Mouse (Mus musculus) MEL (cell line): ENCODE results near the gene Chl1. TPM values are rescaled to one million over a fixed set of nuclear protein-coding genes. Genes with fewer than 3 reads are reported as not detected.

ENCODE experiments used
- DNase-seq: peaks from one replicate; pipeline ENCODE4 v3.0.0; 2011; ENCODE audit warnings: low read depth, low spot score
- H3K27ac ChIP-seq: 2 replicates; pipeline ENCODE4 v1.5.1; 2012; ENCODE audit warnings: low read depth, mild to moderate bottlenecking, control low read depth, low read length, moderate library complexity; ENCODE audit not compliant: control insufficient read depth
- H3K27me3 ChIP-seq, 2 experiments: fragments of 150-350 bp in 1 of 2; sonication (generic) in 1 of 2; 2 replicates each; pipeline ENCODE4 v1.6.1; 2012; ENCODE audit warnings: low read length in 2 of 2, mild to moderate bottlenecking in 2 of 2, improper control_type of control experiment in 1 of 2, moderate library complexity in 1 of 2; ENCODE audit not compliant: insufficient read depth in 2 of 2, control insufficient read depth in 1 of 2
- H3K36me3 ChIP-seq, 2 experiments: 2 replicates each; pipeline ENCODE4 v1.6.1; 2012 to 2014; ENCODE audit warnings: low read length in 2 of 2, improper control_type of control experiment in 1 of 2, inconsistent platforms in 1 of 2, mild to moderate bottlenecking in 1 of 2; ENCODE audit not compliant: insufficient read depth in 2 of 2, control insufficient read depth in 1 of 2
- H3K4me1 ChIP-seq, 2 experiments: fragments of 150-350 bp in 1 of 2; sonication (generic) in 1 of 2; 2 replicates each; pipeline ENCODE4 v1.6.1; 2012; ENCODE audit warnings: low read length in 2 of 2, improper control_type of control experiment in 1 of 2, mild to moderate bottlenecking in 1 of 2; ENCODE audit not compliant: insufficient read depth in 2 of 2, control insufficient read depth in 1 of 2
- H3K4me3 ChIP-seq, 2 experiments: fragments of 150-350 bp in 1 of 2; sonication (generic) in 1 of 2; 2 replicates each; pipeline ENCODE4 v1.5.1; 2012; ENCODE audit warnings: low read depth in 2 of 2, low read length in 2 of 2, mild to moderate bottlenecking in 2 of 2, moderate library complexity in 2 of 2, control low read depth in 1 of 2, improper control_type of control experiment in 1 of 2; ENCODE audit not compliant: control insufficient read depth in 1 of 2, insufficient read depth in 1 of 2
- H3K79me2 ChIP-seq: 2 replicates; pipeline ENCODE4 v1.6.1; 2012; ENCODE audit warnings: mild to moderate bottlenecking, low read length, moderate library complexity; ENCODE audit not compliant: control insufficient read depth, poor library complexity, insufficient read depth
- H3K9ac ChIP-seq: 2 replicates; pipeline ENCODE4 v1.6.1; 2012; ENCODE audit warnings: low read depth, mild to moderate bottlenecking, control low read depth, low read length, moderate library complexity; ENCODE audit not compliant: control insufficient read depth, poor library complexity, severe bottlenecking
- H3K9me3 ChIP-seq: fragments of 150-350 bp; sonication (generic); replicated peaks from 2 replicates; pipeline ENCODE4 v1.6.1; 2012; ENCODE audit warnings: mild to moderate bottlenecking, low read length, improper control_type of control experiment, moderate library complexity; ENCODE audit not compliant: insufficient read depth
- BHLHE40 ChIP-seq: IDR thresholded peaks from 2 replicates; pipeline ENCODE4 v1.6.1; 2012; ENCODE audit warnings: low read depth, mild to moderate bottlenecking, inconsistent platforms, low read length, improper control_type of control experiment, borderline replicate concordance
- CHD2 ChIP-seq: IDR thresholded peaks from 2 replicates; pipeline ENCODE4 v1.6.1; 2011; ENCODE audit warnings: low read length, improper control_type of control experiment
- CTCF ChIP-seq, 3 experiments: IDR thresholded peaks in 2 of 3; conservative IDR thresholded peaks in 1 of 3; 2 replicates each; pipeline ENCODE4 v1.5.1; 2011 to 2012; ENCODE audit warnings: low read length in 3 of 3, low read depth in 2 of 3, mild to moderate bottlenecking in 2 of 3, improper control_type of control experiment in 1 of 3, inconsistent platforms in 1 of 3, mixed read lengths in 1 of 3, moderate library complexity in 1 of 3; ENCODE audit not compliant: control insufficient read depth in 1 of 3, insufficient read depth in 1 of 3, poor library complexity in 1 of 3, severe bottlenecking in 1 of 3
- E2F4 ChIP-seq: IDR thresholded peaks from 2 replicates; pipeline ENCODE4 v1.6.1; 2011; ENCODE audit warnings: low read depth, low read length, improper control_type of control experiment, borderline replicate concordance
- ELF1 ChIP-seq: IDR thresholded peaks from 2 replicates; pipeline ENCODE4 v1.6.1; 2014; ENCODE audit warnings: low read depth, mild to moderate bottlenecking, inconsistent platforms, low read length, improper control_type of control experiment, moderate library complexity
- ETS1 ChIP-seq: IDR thresholded peaks from 2 replicates; pipeline ENCODE4 v1.6.1; 2012; ENCODE audit warnings: low read depth, mild to moderate bottlenecking, inconsistent platforms, low read length, improper control_type of control experiment, moderate library complexity
- JUND ChIP-seq: IDR thresholded peaks from 2 replicates; pipeline ENCODE4 v1.6.1; 2011; ENCODE audit warnings: low read depth, mild to moderate bottlenecking, improper control_type of control experiment, low read length
- KAT2A ChIP-seq: conservative IDR thresholded peaks from 2 replicates; pipeline ENCODE4 v1.6.1; 2012; ENCODE audit warnings: low read depth, low read length, improper control_type of control experiment, inconsistent platforms
- MAFK ChIP-seq: IDR thresholded peaks from 2 replicates; pipeline ENCODE4 v1.6.1; 2011; ENCODE audit warnings: low read depth, mild to moderate bottlenecking, low read length, improper control_type of control experiment, borderline replicate concordance
- MAZ ChIP-seq: IDR thresholded peaks from 2 replicates; pipeline ENCODE4 v1.6.1; 2012; ENCODE audit warnings: low read depth, mild to moderate bottlenecking, inconsistent platforms, low read length, improper control_type of control experiment
- MYC ChIP-seq: IDR thresholded peaks from 2 replicates; pipeline ENCODE4 v1.6.1; 2011; ENCODE audit warnings: low read depth, mild to moderate bottlenecking, low read length, improper control_type of control experiment, moderate library complexity
- NELFE ChIP-seq: IDR thresholded peaks from 2 replicates; pipeline ENCODE4 v1.6.1; 2011; ENCODE audit warnings: low read depth, low read length, improper control_type of control experiment
- NRF1 ChIP-seq: IDR thresholded peaks from 2 replicates; pipeline ENCODE4 v1.6.1; 2014; ENCODE audit warnings: low read depth, mild to moderate bottlenecking, inconsistent platforms, low read length, improper control_type of control experiment, moderate library complexity; ENCODE audit not compliant: poor library complexity, insufficient read depth, severe bottlenecking
- POLR2AphosphoS2 ChIP-seq: IDR thresholded peaks from 2 replicates; pipeline ENCODE4 v1.6.1; 2011; ENCODE audit warnings: low read length, improper control_type of control experiment
- RCOR1 ChIP-seq: IDR thresholded peaks from 2 replicates; pipeline ENCODE4 v1.6.1; 2012; ENCODE audit warnings: low read depth, mild to moderate bottlenecking, inconsistent platforms, low read length, improper control_type of control experiment
- SMC3 ChIP-seq: IDR thresholded peaks from 2 replicates; pipeline ENCODE4 v1.6.1; 2011; ENCODE audit warnings: low read depth, low read length, improper control_type of control experiment
- TBP ChIP-seq: IDR thresholded peaks from 2 replicates; pipeline ENCODE4 v1.8.0; 2011; ENCODE audit warnings: low read depth, low read length, improper control_type of control experiment
- USF1 ChIP-seq: IDR thresholded peaks from 2 replicates; pipeline ENCODE4 v1.6.1; 2014; ENCODE audit warnings: low read depth, mild to moderate bottlenecking, inconsistent platforms, low read length, improper control_type of control experiment, moderate library complexity
- USF2 ChIP-seq, 2 experiments: IDR thresholded peaks; 2 replicates each; pipeline ENCODE4 v1.6.1; 2011 to 2012; ENCODE audit warnings: improper control_type of control experiment in 2 of 2, low read length in 2 of 2, borderline replicate concordance in 1 of 2, inconsistent platforms in 1 of 2, low read depth in 1 of 2, mild to moderate bottlenecking in 1 of 2; ENCODE audit not compliant: insufficient read depth in 1 of 2
- ZKSCAN1 ChIP-seq: IDR thresholded peaks from 2 replicates; pipeline ENCODE4 v1.6.1; 2012; ENCODE audit warnings: low read depth, mild to moderate bottlenecking, inconsistent platforms, low read length, improper control_type of control experiment, moderate library complexity
- ZMIZ1 ChIP-seq: IDR thresholded peaks from 2 replicates; pipeline ENCODE4 v1.6.1; 2012; ENCODE audit warnings: low read depth, mild to moderate bottlenecking, inconsistent platforms, low read length, improper control_type of control experiment, moderate library complexity
- ZNF384 ChIP-seq: IDR thresholded peaks from 2 replicates; pipeline ENCODE4 v1.6.1; 2012; ENCODE audit warnings: low read depth, mild to moderate bottlenecking, inconsistent platforms, low read length, improper control_type of control experiment
- polyA plus RNA-seq, 2 experiments: library from polyadenylated mRNA; stranded (reverse) in 1 of 2; unstranded in 1 of 2; fragments of >175 nt in 1 of 2; fragments of >200 nt in 1 of 2; gene quantifications; 2 replicates each; pipeline versions ENCODE4 v1.2.1 to v1.2.4; 2012; ENCODE audit warnings: low replicate concordance in 2 of 2, low read depth in 1 of 2; ENCODE audit not compliant: insufficient read length in 2 of 2, insufficient read depth in 1 of 2, missing spikeins in 1 of 2
- total RNA-seq: library from RNA; depleted of rRNA; stranded (reverse); fragments of 300-350 nt; gene quantifications from 2 replicates; pipeline ENCODE4 v1.2.3, GENCODE M21; 2012

The Chl1 gene
- total and polyA plus RNA-seq, 3 experiments, result not detected

DNA sequence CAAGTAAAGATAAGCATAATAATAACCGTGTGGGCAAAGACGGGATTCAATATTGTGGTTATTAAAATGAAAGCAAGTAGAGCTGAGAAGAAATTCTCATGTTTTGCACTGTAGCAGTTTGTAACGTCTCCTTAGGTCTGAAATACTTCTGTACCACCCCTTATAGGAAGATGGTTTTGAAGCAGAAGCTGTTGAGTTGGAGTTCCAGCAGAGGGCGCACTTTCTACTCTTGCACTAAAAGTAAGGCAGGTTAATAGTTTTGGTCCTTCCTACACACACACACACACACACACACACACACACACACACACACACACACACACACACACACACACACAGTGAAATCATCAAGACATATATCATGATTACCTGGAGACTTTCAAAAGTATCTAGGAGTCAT is 235.7 kb downstream of the Chl1 start:
- no peaks in the 10 kb centered on the region for H3K79me2 ChIP-seq
- H3K9me3 ChIP-seq, result no peaks in the 10 kb centered on the region
- H3K4me3 ChIP-seq, result no peak overlapping the region
- no peak overlapping the region for H3K9ac ChIP-seq
- peak; percentile 34 for DNase-seq
- no peak overlapping the region for H3K27ac ChIP-seq
- H3K4me1 ChIP-seq, result no peaks in the 10 kb centered on the region
- no peaks in the 10 kb centered on the region for H3K27me3 ChIP-seq
- TF ChIP-seq NRF1, result no peak
- peak; percentile 22 to 39 (median 35); a peak in 5 of 6 replicates for TF ChIP-seq CTCF (IDR thresholded peaks at IDR 0.05 in 2 of 3, conservative IDR thresholded peaks at IDR 0.05 in 1 of 3; ENCODE audit: control insufficient read depth in 1 of 3, insufficient read depth in 1 of 3, low read depth in 2 of 3, low read length in 3 of 3, poor library complexity in 1 of 3, severe bottlenecking in 1 of 3)
- H3K36me3 ChIP-seq, result no peaks in the 10 kb centered on the region

GRCm38 (mm10) chr6:103749122-103749773 is 238.9 kb downstream of the Chl1 start:
- Histone ChIP-seq H3K27ac (no peak overlapping the region), H3K4me3 (no peak overlapping the region), H3K9me3 (no peaks in the 10 kb centered on the region), H3K4me1 (no peaks in the 10 kb centered on the region), H3K36me3 (no peaks in the 10 kb centered on the region), H3K27me3 (no peaks in the 10 kb centered on the region)
- no peak for DNase-seq
- no peak for TF ChIP-seq MAZ
- TF ChIP-seq MAFK, result no peak
- no peak for TF ChIP-seq BHLHE40
- TF ChIP-seq JUND, result no peak
- TF ChIP-seq ELF1, result no peak
- TF ChIP-seq CTCF (IDR thresholded peaks at IDR 0.05 in 2 of 3, conservative IDR thresholded peaks at IDR 0.05 in 1 of 3; ENCODE audit: control insufficient read depth in 1 of 3, insufficient read depth in 1 of 3, low read depth in 2 of 3, low read length in 3 of 3, poor library complexity in 1 of 3, severe bottlenecking in 1 of 3), result no peak
- no peak for TF ChIP-seq USF2 (IDR thresholded peaks at IDR 0.05; ENCODE audit: borderline replicate concordance in 1 of 2, insufficient read depth in 1 of 2, low read depth in 1 of 2, low read length in 2 of 2)
- no peak for TF ChIP-seq E2F4
- TF ChIP-seq KAT2A, result no peak
- TF ChIP-seq, all 39 proteins: peak for 0
- H3K79me2 ChIP-seq, result no peaks in the 10 kb centered on the region
- no peak overlapping the region for H3K9ac ChIP-seq

DNA sequence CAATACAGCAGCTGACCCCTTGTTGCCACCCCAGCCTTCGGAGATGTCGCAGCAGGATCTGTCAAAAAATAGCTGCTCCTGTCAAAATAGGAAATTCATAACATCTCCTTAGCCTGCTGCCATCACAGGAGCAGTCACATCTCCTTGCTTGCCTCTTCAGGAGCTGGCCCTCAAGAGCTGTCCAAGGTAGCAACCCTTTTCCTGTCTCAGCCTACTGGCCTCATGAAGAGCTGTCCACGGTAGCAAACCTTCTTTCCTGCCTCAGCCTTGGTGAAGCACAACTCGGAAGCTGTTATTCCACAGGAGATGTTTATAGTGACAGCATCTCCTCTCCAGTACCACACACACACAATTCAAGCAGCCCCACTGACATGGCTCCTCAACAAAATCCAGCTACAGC is 243.5 kb downstream of the Chl1 start:
- Histone ChIP-seq H3K4me3 (no peak overlapping the region), H3K79me2 (no peaks in the 10 kb centered on the region), H3K9me3 (no peaks in the 10 kb centered on the region), H3K4me1 (no peaks in the 10 kb centered on the region), H3K9ac (no peak overlapping the region), H3K36me3 (no peaks in the 10 kb centered on the region), H3K27ac (no peak overlapping the region), H3K27me3 (no peaks in the 10 kb centered on the region)
- DNase-seq, result peak; percentile 38
- TF ChIP-seq TBP (no peak), CHD2 (no peak), BHLHE40 (no peak), ZMIZ1 (no peak), ZNF384 (no peak), E2F4 (no peak), ZKSCAN1 (no peak), CTCF (IDR thresholded peaks at IDR 0.05 in 2 of 3, conservative IDR thresholded peaks at IDR 0.05 in 1 of 3; ENCODE audit: control insufficient read depth in 1 of 3, insufficient read depth in 1 of 3, low read depth in 2 of 3, low read length in 3 of 3, poor library complexity in 1 of 3, severe bottlenecking in 1 of 3) (no peak), ETS1 (no peak), RCOR1 (no peak), SMC3 (no peak), KAT2A (no peak), USF1 (no peak), MYC (no peak), MAFK (no peak), NELFE (no peak), POLR2AphosphoS2 (no peak)
